Mouse (Mus musculus): ENCODE measurements around the gene Olfr27.

GRCm38 (mm10) chr9:39127326-39127725 lies 605 bp upstream of the Olfr27 start:
- TF ChIP-seq GATA1 (IDR thresholded peaks at IDR 0.05; ENCODE audit: borderline replicate concordance, low read length) (no peak), FLI1 (IDR thresholded peaks at IDR 0.05; ENCODE audit: low read length) (no peak)

Data from megakaryocyte, embryonic 14.5 days (primary cell).